Mouse (Mus musculus) CH12.LX (cell line): Measurements from ENCODE around the gene H2-M10.5. TPM values are rescaled to one million over a fixed set of nuclear protein-coding genes. Genes with fewer than 3 reads are reported as not detected.
"Not testable (repeated sequence)": the region's sequence is repeated elsewhere in the genome, so short reads cannot be mapped to it uniquely, and the experiment has no call there.

Experiments used
- DNase-seq: peaks from one replicate; pipeline ENCODE4 v3.0.0-alpha.2; 2013; ENCODE audit errors: extremely low read depth
- H3K27ac ChIP-seq: 2 replicates; pipeline ENCODE4 v1.5.1; 2012; ENCODE audit warnings: low read depth, mild to moderate bottlenecking, control low read depth, moderate library complexity; ENCODE audit not compliant: insufficient read depth
- H3K27me3 ChIP-seq: replicated peaks from 2 replicates; pipeline ENCODE3; 2012; ENCODE audit warnings: inconsistent platforms
- H3K36me3 ChIP-seq, 2 experiments: replicated peaks in 1 of 2; 2 replicates each; pipeline versions ENCODE3 to v1.6.1; 2012; ENCODE audit warnings: inconsistent platforms in 1 of 2, low read length in 1 of 2, mild to moderate bottlenecking in 1 of 2, mixed read lengths in 1 of 2, moderate library complexity in 1 of 2; ENCODE audit not compliant: control insufficient read depth in 1 of 2, insufficient read depth in 1 of 2
- H3K4me1 ChIP-seq, 2 experiments: 2 replicates each; pipeline ENCODE4 v1.6.1; 2012; ENCODE audit warnings: inconsistent platforms in 1 of 2, moderate library complexity in 1 of 2; ENCODE audit not compliant: insufficient read depth in 2 of 2, control insufficient read depth in 1 of 2
- H3K4me2 ChIP-seq: 2 replicates; pipeline ENCODE4 v1.6.1; 2012; ENCODE audit warnings: low read depth, mild to moderate bottlenecking, control low read depth; ENCODE audit not compliant: poor library complexity, insufficient read depth, severe bottlenecking
- H3K4me3 ChIP-seq, 3 experiments: fragments of 150-350 bp in 1 of 3; sonication (generic) in 1 of 3; replicated peaks in 1 of 3; 2 replicates each; pipeline versions ENCODE3 to v1.5.1; 2011 to 2012; ENCODE audit warnings: low read depth in 2 of 3, low read length in 2 of 3, mild to moderate bottlenecking in 2 of 3, moderate library complexity in 2 of 3, control low read depth in 1 of 3, improper control_type of control experiment in 1 of 3, inconsistent platforms in 1 of 3, mixed read lengths in 1 of 3; ENCODE audit not compliant: poor library complexity in 1 of 3
- H3K79me2 ChIP-seq: replicated peaks from 2 replicates; pipeline ENCODE4 v1.6.1; 2012; ENCODE audit warnings: mild to moderate bottlenecking, moderate library complexity; ENCODE audit not compliant: control insufficient read depth, poor library complexity, insufficient read depth, severe bottlenecking; ENCODE audit errors: extremely low read depth
- H3K9ac ChIP-seq: 2 replicates; pipeline ENCODE4 v1.6.1; 2012; ENCODE audit warnings: low read depth, mild to moderate bottlenecking, control low read depth, moderate library complexity; ENCODE audit not compliant: insufficient read depth
- H3K9me3 ChIP-seq: replicated peaks from 2 replicates; pipeline ENCODE3; 2012; ENCODE audit warnings: low read length, inconsistent platforms, mixed read lengths
- CTCF ChIP-seq, 2 experiments: IDR thresholded peaks in 1 of 2; conservative IDR thresholded peaks in 1 of 2; 2 replicates each; pipeline ENCODE4 v1.5.1; 2011 to 2012; ENCODE audit warnings: low read depth in 2 of 2, low read length in 2 of 2, improper control_type of control experiment in 1 of 2, inconsistent platforms in 1 of 2, mild to moderate bottlenecking in 1 of 2, moderate library complexity in 1 of 2
- EP300 ChIP-seq: IDR thresholded peaks from 2 replicates; pipeline ENCODE4 v1.6.1; 2011; ENCODE audit warnings: low read length, improper control_type of control experiment
- GABPA ChIP-seq: IDR thresholded peaks from 2 replicates; pipeline ENCODE4 v1.6.1; 2012; ENCODE audit warnings: low read depth, low read length, improper control_type of control experiment, inconsistent platforms; ENCODE audit not compliant: insufficient replicate concordance
- HCFC1 ChIP-seq: IDR thresholded peaks from 2 replicates; pipeline ENCODE4 v1.6.1; 2012; ENCODE audit warnings: low read depth, mild to moderate bottlenecking, inconsistent platforms, low read length, improper control_type of control experiment
- IRF4 ChIP-seq: IDR thresholded peaks from 2 replicates; pipeline ENCODE4 v1.6.1; 2014; ENCODE audit warnings: low read depth, mild to moderate bottlenecking, inconsistent platforms, low read length, improper control_type of control experiment
- PAX5 ChIP-seq: IDR thresholded peaks from 2 replicates; pipeline ENCODE4 v1.6.1; 2012; ENCODE audit warnings: low read length, inconsistent platforms, mixed read lengths
- TBP ChIP-seq: conservative IDR thresholded peaks from 2 replicates; pipeline ENCODE4 v1.6.1; 2011; ENCODE audit warnings: low read depth, low read length, improper control_type of control experiment
- ZC3H11A ChIP-seq: IDR thresholded peaks from 2 replicates; pipeline ENCODE4 v1.6.1; 2012; ENCODE audit warnings: low read depth, mild to moderate bottlenecking, inconsistent platforms, low read length, improper control_type of control experiment
- ZKSCAN1 ChIP-seq: IDR thresholded peaks from 2 replicates; pipeline ENCODE4 v1.6.1; 2012; ENCODE audit warnings: low read depth, inconsistent platforms, low read length, improper control_type of control experiment, borderline replicate concordance
- dilution Hi-C: fragments of 300-500 bp; cut with MboI; formaldehyde crosslinking; loops from 2 replicates; pipeline ENCODE4 v1.14.3; 2020; ENCODE audit warnings: low sequenced_read_pairs; ENCODE audit not compliant: extremely low pct_unique_long_range_greater_than_20kb, extremely low pct_ligation_motif_present
- in situ Hi-C: fragments of 300-500 bp; cut with MboI; formaldehyde crosslinking; loops from 3 replicates; pipeline ENCODE4 v1.14.3; 2019; ENCODE audit warnings: low sequenced_read_pairs, low pct_ligation_motif_present, low pct_unique_long_range_greater_than_20kb, mixed read lengths
- polyA plus RNA-seq: library from polyadenylated mRNA; unstranded; fragments of >175 nt; gene quantifications from 2 replicates; pipeline ENCODE4 v1.2.1, GENCODE M21; 2012; ENCODE audit warnings: low read depth; ENCODE audit not compliant: insufficient read length
- total RNA-seq, 2 experiments: library from RNA; depleted of rRNA; stranded (reverse); fragments of 300-350 nt in 1 of 2; fragments of >200 nt in 1 of 2; gene quantifications; 2 replicates each; pipeline ENCODE4 v1.2.3; 2012 to 2014

H2-M10.5 gene
- total and polyA plus RNA-seq, 3 experiments = not detected

DNA sequence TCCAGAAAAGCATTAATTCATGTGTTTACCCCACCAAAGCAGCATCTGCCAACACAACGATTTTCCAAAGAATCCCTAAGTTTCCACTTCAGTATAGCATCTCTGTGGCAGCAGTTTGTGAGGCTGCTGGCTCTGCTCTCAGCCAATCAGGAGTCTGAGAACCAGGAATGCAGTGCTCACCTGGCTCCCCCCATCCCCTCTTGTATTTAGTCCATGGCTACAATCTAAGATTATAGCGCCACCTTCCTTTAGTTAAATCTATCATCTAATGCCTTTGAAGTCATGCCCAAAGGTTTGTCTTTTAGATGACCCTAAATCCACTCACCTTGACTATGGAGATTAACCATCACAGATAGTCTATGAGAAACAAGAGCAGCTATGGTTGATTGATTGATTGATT lies 8.9 kb upstream of the H2-M10.5 start:
- Histone ChIP-seq H3K4me1 (no peaks in the 10 kb centered on the region), H3K9ac (no peak overlapping the region), H3K27ac (no peak overlapping the region), H3K36me3 (no peaks in the 10 kb centered on the region), H3K4me2 (no peak overlapping the region), H3K4me3 (no peak overlapping the region), H3K27me3 (peaks cover 1% of the 10 kb centered on the region), H3K79me2 (no peaks in the 10 kb centered on the region), H3K9me3 (no peaks in the 10 kb centered on the region)
- no peak for TF ChIP-seq ZKSCAN1
- TF ChIP-seq GABPA = no peak
- TF ChIP-seq TBP = no peak
- no peak for TF ChIP-seq HCFC1
- TF ChIP-seq EP300 = no peak
- no peak for TF ChIP-seq CTCF (conservative IDR thresholded peaks at IDR 0.05 in 1 of 2, IDR thresholded peaks at IDR 0.05 in 1 of 2; ENCODE audit: low read depth in 2 of 2, low read length in 2 of 2)
- no peak for TF ChIP-seq PAX5
- TF ChIP-seq IRF4 = no peak
- TF ChIP-seq ZC3H11A = no peak
- DNase-seq = no peak
- dilution Hi-C loops = no loop called here
- in situ Hi-C loops = no loop called here

DNA sequence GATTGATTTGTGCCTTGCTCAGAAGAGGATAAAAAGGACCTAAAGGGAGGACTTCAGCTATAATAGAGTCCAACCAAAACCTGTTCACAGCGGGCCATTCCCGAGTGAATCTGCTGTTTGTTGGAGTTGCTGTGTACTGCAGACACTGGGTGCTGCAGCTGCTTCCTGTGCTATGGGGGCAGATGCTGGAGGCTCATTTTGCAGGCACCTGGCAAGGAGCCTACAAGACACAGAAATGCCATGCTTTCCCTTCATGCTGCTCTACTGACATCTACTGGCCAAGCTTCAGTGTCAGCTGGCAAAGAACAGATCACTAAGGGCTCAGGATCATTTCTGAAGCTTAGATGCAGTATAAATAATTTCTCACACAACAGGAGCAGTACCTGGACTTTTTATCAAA lies 8.5 kb upstream of the H2-M10.5 start:
- in situ Hi-C loops, dilution Hi-C loops, DNase-seq: not testable (repeated sequence)

DNA sequence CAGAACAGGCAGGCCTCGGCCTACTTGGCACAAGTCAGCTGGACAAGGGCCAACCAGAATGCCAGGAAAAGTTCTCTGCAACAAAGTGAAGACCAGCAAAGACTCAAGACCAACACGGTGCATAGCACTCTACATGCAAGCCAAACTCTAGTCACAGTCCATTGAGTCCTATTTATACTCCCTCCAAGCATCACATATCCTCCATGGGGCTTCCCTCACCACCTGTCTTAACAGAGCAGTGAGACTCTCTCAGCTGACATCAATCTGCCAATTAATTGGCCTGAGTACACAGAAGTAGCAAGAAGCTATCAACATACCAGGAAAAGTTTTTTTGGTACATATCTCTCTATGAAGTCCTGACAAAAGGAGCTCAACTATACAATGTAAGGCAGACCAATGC lies 7.3 kb upstream of the H2-M10.5 start:
- H3K27ac ChIP-seq, in situ Hi-C loops, H3K9me3 ChIP-seq, H3K4me3 ChIP-seq, H3K79me2 ChIP-seq, dilution Hi-C loops, DNase-seq, H3K27me3 ChIP-seq, H3K9ac ChIP-seq, H3K4me1 ChIP-seq, H3K4me2 ChIP-seq, H3K36me3 ChIP-seq: not testable (repeated sequence)

More for the DNA sequence above, 8.5 kb upstream of the H2-M10.5 start:
- not testable (repeated sequence) for H3K4me3 ChIP-seq, H3K4me1 ChIP-seq, H3K79me2 ChIP-seq, H3K9ac ChIP-seq, H3K4me2 ChIP-seq, H3K27me3 ChIP-seq, H3K27ac ChIP-seq, H3K36me3 ChIP-seq, H3K9me3 ChIP-seq
